Mouse (Mus musculus): Measurements from ENCODE around the gene Prim2. TPM values are rescaled to one million over a fixed set of nuclear protein-coding genes. Genes with fewer than 3 reads are reported as not detected.
"Not testable (repeated sequence)": the region's sequence is repeated elsewhere in the genome, so short reads cannot be mapped to it uniquely, and the experiment has no call there.

Prim2 gene
- polyA plus RNA-seq, 1 experiment from 2014 or later: 41.9 TPM

DNA sequence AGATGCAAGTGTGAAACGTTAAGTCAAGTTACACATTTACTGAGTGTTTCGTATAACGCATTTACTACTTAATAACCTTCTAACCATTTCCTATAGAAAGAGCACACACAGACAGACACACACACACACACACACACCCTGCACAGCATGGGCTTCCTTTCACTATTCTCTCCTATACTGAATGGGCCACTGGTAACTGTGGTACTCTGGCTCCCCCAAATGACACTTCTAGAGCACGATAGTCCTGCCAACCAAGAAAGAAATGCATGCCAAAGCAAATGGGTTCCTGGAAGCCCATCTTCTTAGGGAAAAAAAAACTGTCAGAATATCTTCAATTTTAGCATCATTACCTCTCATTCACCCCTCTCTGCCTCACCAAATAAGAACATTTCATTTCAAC is 22.4 kb downstream of the Prim2 start:
- ATAC-seq (ENCODE audit: insufficient read depth, low FRiP score, low TSS enrichment) (no peak), DNase-seq (ENCODE audit: low spot score) (no peak)
- Histone ChIP-seq H3K4me3 (ENCODE audit: low read depth, low read length) (no peak overlapping the region), H3K9me3 (ENCODE audit: control insufficient read depth, low read length) (no peaks in the 10 kb centered on the region), H3K27me3 (ENCODE audit: control insufficient read depth, insufficient read depth, low read length) (no peaks in the 10 kb centered on the region), H3K9ac (ENCODE audit: low read length) (no peak overlapping the region), H3K36me3 (ENCODE audit: control insufficient read depth, insufficient read depth, low read length) (no peaks in the 10 kb centered on the region; the same call in 1 of the 2 replicates), H3K4me1 (ENCODE audit: control insufficient read depth, insufficient read depth, low read length) (no peaks in the 10 kb centered on the region), H3K27ac (ENCODE audit: low read depth, low read length) (no peak overlapping the region), H3K4me2 (ENCODE audit: low read depth) (no peak overlapping the region)
- WGBS: 69% methylated on average over 4 of the region's 4 CpGs

DNA sequence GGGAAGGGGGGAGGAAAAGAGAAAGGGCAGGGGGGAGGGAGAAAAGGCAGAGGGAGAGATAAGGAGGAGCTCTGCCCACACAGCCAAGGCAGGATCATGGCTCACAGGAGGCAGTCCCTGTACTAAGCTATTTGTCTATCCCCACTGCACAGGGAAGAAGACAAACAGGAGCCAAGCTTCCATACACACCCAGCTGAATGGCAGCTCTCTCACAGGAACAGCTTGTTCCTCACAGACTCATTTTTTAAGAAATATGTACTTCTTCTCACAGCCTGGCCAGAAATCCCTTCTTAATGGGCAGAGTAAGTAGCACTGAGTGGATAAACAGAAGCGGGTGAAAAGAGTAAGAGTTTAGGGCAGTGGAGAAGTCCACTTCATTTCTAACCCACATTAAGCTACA is 23.9 kb downstream of the Prim2 start:
- H3K27me3 ChIP-seq (ENCODE audit: control insufficient read depth, insufficient read depth, low read length): no peaks in the 10 kb centered on the region
- H3K4me1 ChIP-seq (ENCODE audit: control insufficient read depth, insufficient read depth, low read length): no peaks in the 10 kb centered on the region
- H3K4me3 ChIP-seq (ENCODE audit: low read depth, low read length): no peak overlapping the region
- no peak overlapping the region for H3K4me2 ChIP-seq (ENCODE audit: low read depth)
- ATAC-seq (ENCODE audit: insufficient read depth, low FRiP score, low TSS enrichment): no peak
- no peak for DNase-seq (ENCODE audit: low spot score)
- no peaks in the 10 kb centered on the region for H3K9me3 ChIP-seq (ENCODE audit: control insufficient read depth, low read length)
- H3K36me3 ChIP-seq (ENCODE audit: control insufficient read depth, insufficient read depth, low read length): no peaks in the 10 kb centered on the region; the same call in 1 of the 2 replicates
- no peak overlapping the region for H3K9ac ChIP-seq (ENCODE audit: low read length)
- H3K27ac ChIP-seq (ENCODE audit: low read depth, low read length): no peak overlapping the region
- 85% methylated on average over 1 of the region's 1 CpGs for WGBS

DNA sequence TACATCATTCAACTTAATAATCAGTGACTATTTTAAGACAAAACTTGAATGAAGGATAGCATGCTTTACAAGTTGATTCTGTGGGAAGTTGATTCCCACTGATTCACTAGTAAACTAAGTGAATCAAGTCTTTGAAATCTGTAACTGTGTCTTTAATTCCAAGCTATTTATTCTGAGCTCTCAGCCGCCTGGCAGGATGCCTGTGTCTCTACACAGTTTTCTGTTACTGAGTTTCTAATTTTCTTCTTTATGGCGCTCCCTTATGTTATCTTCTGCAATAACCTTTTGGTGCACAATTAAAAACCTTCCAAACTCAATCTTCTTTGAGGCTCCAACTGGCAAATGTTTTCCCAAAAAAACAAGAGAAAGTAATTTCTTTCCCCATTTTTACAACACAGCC is 28.5 kb downstream of the Prim2 start:
- Histone ChIP-seq H3K4me2 (ENCODE audit: low read depth) (no peak overlapping the region), H3K9ac (ENCODE audit: low read length) (no peak overlapping the region), H3K4me3 (ENCODE audit: low read depth, low read length) (no peak overlapping the region), H3K9me3 (ENCODE audit: control insufficient read depth, low read length) (no peaks in the 10 kb centered on the region), H3K4me1 (ENCODE audit: control insufficient read depth, insufficient read depth, low read length) (no peaks in the 10 kb centered on the region), H3K27ac (ENCODE audit: low read depth, low read length) (no peak overlapping the region), H3K27me3 (ENCODE audit: control insufficient read depth, insufficient read depth, low read length) (no peaks in the 10 kb centered on the region), H3K36me3 (ENCODE audit: control insufficient read depth, insufficient read depth, low read length) (peaks cover 6% of the 10 kb centered on the region)
- no peak for ATAC-seq (ENCODE audit: insufficient read depth, low FRiP score, low TSS enrichment)
- no peak for DNase-seq (ENCODE audit: low spot score)
- WGBS: 95% methylated on average over 2 of the region's 2 CpGs

DNA sequence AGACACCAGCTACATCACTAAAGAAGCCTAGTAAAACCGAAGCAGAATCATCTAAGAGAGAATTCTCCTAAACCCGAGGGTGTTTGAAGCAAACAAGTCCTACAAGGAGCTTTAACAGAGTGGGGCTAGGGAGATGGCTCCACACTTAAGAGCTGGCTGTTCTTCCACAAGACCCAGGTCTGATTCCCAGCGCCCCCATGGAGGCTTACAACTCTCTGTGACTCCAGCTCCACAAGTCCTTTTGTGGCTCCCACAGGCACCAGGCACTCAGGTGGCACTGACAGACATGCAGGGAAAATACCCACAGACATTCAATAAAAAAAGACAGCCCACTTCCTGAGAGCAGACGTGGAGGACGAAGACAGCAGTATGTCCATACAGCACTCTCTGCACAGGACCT is 29.5 kb downstream of the Prim2 start:
- H3K9me3 ChIP-seq (ENCODE audit: control insufficient read depth, low read length): no peaks in the 10 kb centered on the region
- H3K36me3 ChIP-seq (ENCODE audit: control insufficient read depth, insufficient read depth, low read length): peaks cover 6% of the 10 kb centered on the region
- no peak overlapping the region for H3K9ac ChIP-seq (ENCODE audit: low read length)
- no peaks in the 10 kb centered on the region for H3K27me3 ChIP-seq (ENCODE audit: control insufficient read depth, insufficient read depth, low read length)
- DNase-seq (ENCODE audit: low spot score): no peak
- no peak overlapping the region for H3K4me2 ChIP-seq (ENCODE audit: low read depth)
- H3K27ac ChIP-seq (ENCODE audit: low read depth, low read length): no peak overlapping the region
- no peak overlapping the region for H3K4me3 ChIP-seq (ENCODE audit: low read depth, low read length)
- H3K4me1 ChIP-seq (ENCODE audit: control insufficient read depth, insufficient read depth, low read length): no peaks in the 10 kb centered on the region
- no peak for ATAC-seq (ENCODE audit: insufficient read depth, low FRiP score, low TSS enrichment)
- WGBS: 95% methylated on average over 5 of the region's 5 CpGs

DNA sequence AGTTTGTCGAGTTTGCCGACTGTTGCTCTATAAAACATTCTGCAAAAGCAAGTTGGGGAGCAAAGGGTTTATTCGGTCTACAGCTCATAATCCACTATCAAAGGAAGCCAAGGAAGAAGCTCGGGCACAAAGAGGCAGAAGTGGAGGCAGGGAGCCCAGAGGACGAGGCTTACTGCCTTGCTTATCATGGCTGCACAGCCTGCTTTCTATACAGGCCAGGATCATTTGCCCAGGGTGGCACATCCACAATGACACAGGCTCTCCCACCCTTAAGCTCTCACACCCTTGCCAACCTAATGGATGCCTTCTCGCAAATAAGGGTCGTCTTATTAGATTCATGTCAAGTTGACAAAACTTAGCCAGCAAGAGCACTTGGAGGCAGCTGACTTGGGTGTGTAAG is 30.4 kb downstream of the Prim2 start:
- H3K36me3 ChIP-seq (ENCODE audit: control insufficient read depth, insufficient read depth, low read length): peaks cover 6% of the 10 kb centered on the region
- 92% methylated on average over 7 of the region's 7 CpGs for WGBS
- H3K27ac ChIP-seq (ENCODE audit: low read depth, low read length): no peak overlapping the region
- no peaks in the 10 kb centered on the region for H3K4me1 ChIP-seq (ENCODE audit: control insufficient read depth, insufficient read depth, low read length)
- ATAC-seq (ENCODE audit: insufficient read depth, low FRiP score, low TSS enrichment): no peak
- no peak overlapping the region for H3K4me3 ChIP-seq (ENCODE audit: low read depth, low read length)
- no peak for DNase-seq (ENCODE audit: low spot score)
- H3K4me2 ChIP-seq (ENCODE audit: low read depth): no peak overlapping the region
- H3K9me3 ChIP-seq (ENCODE audit: control insufficient read depth, low read length): no peaks in the 10 kb centered on the region
- H3K27me3 ChIP-seq (ENCODE audit: control insufficient read depth, insufficient read depth, low read length): no peaks in the 10 kb centered on the region
- no peak overlapping the region for H3K9ac ChIP-seq (ENCODE audit: low read length)

DNA sequence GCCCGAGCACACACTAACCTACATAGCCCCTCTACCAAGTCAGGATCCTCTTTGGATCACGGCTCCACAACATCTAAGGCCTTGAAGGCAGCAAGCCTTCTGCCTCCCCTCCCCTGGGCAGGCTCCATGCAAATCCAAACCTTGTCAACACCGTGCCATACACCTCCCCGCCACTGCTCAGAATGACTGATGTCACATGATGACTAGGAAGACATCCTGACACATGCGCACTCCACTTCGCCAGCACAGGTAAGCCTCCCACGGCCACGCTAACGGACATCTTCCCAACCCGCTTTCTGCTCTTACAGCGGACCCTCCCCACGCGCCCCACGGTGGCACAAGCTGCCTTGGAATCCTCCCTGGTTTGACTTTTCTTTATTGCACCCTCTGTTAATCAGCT is 31.8 kb downstream of the Prim2 start:
- Histone ChIP-seq H3K36me3 (ENCODE audit: control insufficient read depth, insufficient read depth, low read length) (peaks cover 6% of the 10 kb centered on the region), H3K9ac (ENCODE audit: low read length) (no peak overlapping the region)
- 92% methylated on average over 14 of the region's 14 CpGs for WGBS

DNA sequence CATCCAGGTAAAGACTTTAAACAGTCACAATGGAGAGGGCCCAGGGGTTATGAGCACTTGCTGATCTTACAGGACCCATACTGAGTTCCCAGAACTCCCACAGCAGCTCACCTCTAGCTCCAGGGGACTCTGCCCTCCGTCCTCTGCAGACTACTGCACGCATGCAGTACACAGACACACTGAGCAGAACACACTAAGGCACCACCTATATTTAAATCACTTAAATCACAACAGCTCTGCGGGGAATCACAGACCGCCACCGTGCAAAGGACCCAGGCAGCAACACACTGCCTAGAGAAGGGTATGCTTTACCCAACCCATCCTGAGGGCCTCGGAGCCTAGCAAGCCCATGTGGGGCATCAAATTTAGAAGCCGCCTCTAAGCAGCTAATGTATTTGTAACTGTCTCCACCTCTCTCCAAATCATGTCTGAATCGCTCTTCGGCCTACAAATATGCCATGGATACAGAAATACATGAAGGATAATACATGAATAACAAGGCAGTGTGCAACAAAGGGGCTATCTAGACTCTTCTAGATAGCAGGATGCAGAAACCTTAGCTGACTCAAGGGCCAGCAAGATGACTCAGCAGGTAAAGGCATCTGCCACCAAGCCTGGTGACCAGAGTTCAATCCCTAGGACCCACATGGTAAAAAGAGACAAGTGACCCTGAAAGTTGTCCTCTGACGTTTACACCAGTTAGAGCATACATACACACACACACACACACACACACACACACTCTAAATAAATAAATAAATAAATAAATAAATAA is 33.0 kb downstream of the Prim2 start:
- WGBS: 92% methylated on average over 10 of the region's 10 CpGs
- no peak overlapping the region for H3K9ac ChIP-seq (ENCODE audit: low read length)
- H3K9me3 ChIP-seq (ENCODE audit: control insufficient read depth, low read length): no peaks in the 10 kb centered on the region

More for the DNA sequence above, 31.8 kb downstream of the Prim2 start:
- Histone ChIP-seq H3K4me2 (ENCODE audit: low read depth) (no peak overlapping the region), H3K27me3 (ENCODE audit: control insufficient read depth, insufficient read depth, low read length) (no peaks in the 10 kb centered on the region), H3K9me3 (ENCODE audit: control insufficient read depth, low read length) (no peaks in the 10 kb centered on the region), H3K27ac (ENCODE audit: low read depth, low read length) (no peak overlapping the region), H3K4me3 (ENCODE audit: low read depth, low read length) (no peak overlapping the region), H3K4me1 (ENCODE audit: control insufficient read depth, insufficient read depth, low read length) (no peaks in the 10 kb centered on the region)
- no peak for ATAC-seq (ENCODE audit: insufficient read depth, low FRiP score, low TSS enrichment)
- DNase-seq (ENCODE audit: low spot score): no peak

DNA sequence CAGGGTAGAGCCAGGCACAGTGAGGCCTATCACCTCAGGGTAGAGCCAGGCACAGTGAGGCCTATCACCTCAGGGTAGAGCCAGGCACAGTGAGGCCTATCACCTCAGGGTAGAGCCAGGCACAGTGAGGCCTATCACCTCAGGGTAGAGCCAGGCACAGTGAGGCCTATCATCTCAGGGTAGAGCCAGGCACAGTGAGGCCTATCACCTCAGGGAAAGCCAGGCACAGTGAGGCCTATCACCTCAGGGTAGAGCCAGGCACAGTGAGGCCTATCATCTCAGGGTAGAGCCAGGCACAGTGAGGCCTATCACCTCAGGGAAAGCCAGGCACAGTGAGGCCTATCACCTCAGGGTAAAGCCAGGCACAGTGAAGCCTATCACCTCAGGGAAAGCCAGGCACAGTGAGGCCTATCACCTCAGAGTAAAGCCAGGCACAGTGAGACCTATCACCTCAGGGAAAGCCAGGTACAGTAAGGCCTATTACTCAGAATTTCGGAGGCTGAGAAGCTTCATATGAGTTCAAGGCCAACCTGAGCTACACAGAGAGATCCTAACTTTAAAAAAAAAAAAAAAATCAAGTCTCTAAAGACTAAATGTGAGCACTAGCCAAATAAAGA is 38.5 kb downstream of the Prim2 start:
- H3K4me1 ChIP-seq (ENCODE audit: control insufficient read depth, insufficient read depth, low read length); H3K9me3 ChIP-seq (ENCODE audit: control insufficient read depth, low read length); H3K36me3 ChIP-seq (ENCODE audit: control insufficient read depth, insufficient read depth, low read length); H3K27ac ChIP-seq (ENCODE audit: low read depth, low read length); DNase-seq (ENCODE audit: low spot score); H3K9ac ChIP-seq (ENCODE audit: low read length); ATAC-seq (ENCODE audit: insufficient read depth, low FRiP score, low TSS enrichment); H3K4me2 ChIP-seq (ENCODE audit: low read depth); H3K4me3 ChIP-seq (ENCODE audit: low read depth, low read length); H3K27me3 ChIP-seq (ENCODE audit: control insufficient read depth, insufficient read depth, low read length): not testable (repeated sequence)
- WGBS: 87% methylated on average over 1 of the region's 1 CpGs

More for the DNA sequence above, 33.0 kb downstream of the Prim2 start:
- Histone ChIP-seq H3K4me1 (ENCODE audit: control insufficient read depth, insufficient read depth, low read length) (no peaks in the 10 kb centered on the region), H3K4me3 (ENCODE audit: low read depth, low read length) (no peak overlapping the region), H3K36me3 (ENCODE audit: control insufficient read depth, insufficient read depth, low read length) (peaks cover 6% of the 10 kb centered on the region), H3K27ac (ENCODE audit: low read depth, low read length) (no peak overlapping the region), H3K4me2 (ENCODE audit: low read depth) (no peak overlapping the region), H3K27me3 (ENCODE audit: control insufficient read depth, insufficient read depth, low read length) (no peaks in the 10 kb centered on the region)
- ATAC-seq (ENCODE audit: insufficient read depth, low FRiP score, low TSS enrichment) (no peak), DNase-seq (ENCODE audit: low spot score) (no peak)

DNA sequence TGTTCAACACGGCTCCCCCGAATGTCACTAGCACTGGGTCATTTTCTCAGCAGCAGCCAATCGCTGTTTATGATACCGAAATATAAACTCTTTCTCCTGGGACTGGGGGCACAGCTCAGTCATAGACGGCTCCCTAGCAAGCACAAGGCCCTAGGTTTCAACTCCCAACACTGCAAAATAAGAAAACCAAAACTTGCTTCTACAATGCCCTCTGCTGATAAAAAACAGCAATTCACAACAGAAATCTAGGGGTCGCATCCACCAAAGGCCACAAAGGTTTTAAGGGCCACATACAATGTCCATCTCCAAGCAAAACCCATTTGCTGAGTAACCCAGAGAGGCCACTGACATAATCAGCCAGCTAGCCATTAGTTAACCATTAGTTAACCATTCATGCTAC is 41.8 kb downstream of the Prim2 start:
- Histone ChIP-seq H3K27ac (ENCODE audit: low read depth, low read length) (no peak overlapping the region), H3K36me3 (ENCODE audit: control insufficient read depth, insufficient read depth, low read length) (no peaks in the 10 kb centered on the region), H3K4me2 (ENCODE audit: low read depth) (no peak overlapping the region), H3K9me3 (ENCODE audit: control insufficient read depth, low read length) (no peaks in the 10 kb centered on the region), H3K9ac (ENCODE audit: low read length) (no peak overlapping the region), H3K4me1 (ENCODE audit: control insufficient read depth, insufficient read depth, low read length) (no peaks in the 10 kb centered on the region), H3K27me3 (ENCODE audit: control insufficient read depth, insufficient read depth, low read length) (no peaks in the 10 kb centered on the region), H3K4me3 (ENCODE audit: low read depth, low read length) (no peak overlapping the region)
- no peak for DNase-seq (ENCODE audit: low spot score)
- no peak for ATAC-seq (ENCODE audit: insufficient read depth, low FRiP score, low TSS enrichment)
- 93% methylated on average over 6 of the region's 6 CpGs for WGBS

Measured in neural tube, embryonic 11.5 days (tissue).